Mouse (Mus musculus) left cerebral cortex, postnatal 10 days (tissue): Measurements from ENCODE around the gene 1700016K19Rik. TPM values are rescaled to one million over a fixed set of nuclear protein-coding genes. Genes with fewer than 3 reads are reported as not detected.

Experiments
- DNase-seq, 2 experiments: peaks; one replicate each; pipeline ENCODE4 v3.0.0; 2021 to 2022; ENCODE audit warnings: low spot score in 2 of 2, mixed read lengths in 1 of 2; ENCODE audit errors: extremely low spot score in 1 of 2
- intact Hi-C: fragments of 180-260 bp; cut with DNase I; formaldehyde crosslinking; loops from one replicate; pipeline ENCODE4 v1.15.1; 2025
- total RNA-seq, 2 experiments: library from RNA; stranded (reverse); gene quantifications; 2 replicates each; pipeline ENCODE4 v1.2.3; 2021

1700016K19Rik gene
- total RNA-seq, 2 experiments from 2014 or later, result 4.5 to 6.2 TPM

DNA sequence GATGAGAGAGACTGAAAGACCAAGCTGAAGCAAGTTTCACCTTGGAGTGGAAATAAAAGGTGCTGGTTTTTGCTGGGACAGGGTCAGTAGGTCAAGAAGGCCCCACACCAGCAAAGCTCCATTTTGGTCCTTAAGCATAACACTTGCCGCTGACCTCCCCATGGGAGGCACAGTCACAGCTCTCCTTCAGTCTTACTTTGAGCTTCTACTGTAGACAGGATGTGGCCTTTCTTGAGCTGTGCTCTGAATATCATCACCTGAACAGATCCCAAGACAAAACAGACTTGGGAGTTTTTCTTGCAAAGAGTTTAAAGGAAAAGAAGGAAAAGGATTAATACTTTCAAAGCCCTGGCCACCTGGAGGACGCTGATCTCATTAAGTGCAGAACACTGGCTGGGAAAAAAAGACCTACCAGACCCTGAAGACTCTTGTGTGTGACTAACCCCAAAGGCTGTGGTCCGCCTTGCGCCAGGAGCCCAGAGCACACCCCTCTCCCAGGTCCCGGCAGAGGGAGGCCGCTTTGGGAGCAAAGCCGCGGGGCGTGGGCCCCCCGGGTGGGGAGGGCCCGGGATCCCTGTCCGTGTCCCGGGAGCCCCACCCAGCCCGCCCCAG is 26.9 kb downstream of the 1700016K19Rik start:
- intact Hi-C loops, result no loop called here
- DNase-seq, result no peak

GRCm38 (mm10) chr11:76027139-76028071 is 27.7 kb downstream of the 1700016K19Rik start, which contains the start of gene Rflnb:
Gene Rflnb, minus strand, starts transcription at chr11:76027782.
- intact Hi-C loops, result no loop called here
- peak; percentile 29 to 93 for DNase-seq

- no peak for DNase-seq
- intact Hi-C loops, result no loop called here
These were observed 28.4 kb downstream of the 1700016K19Rik start for GRCm38 (mm10) chr11:76028072-76028465.

DNA sequence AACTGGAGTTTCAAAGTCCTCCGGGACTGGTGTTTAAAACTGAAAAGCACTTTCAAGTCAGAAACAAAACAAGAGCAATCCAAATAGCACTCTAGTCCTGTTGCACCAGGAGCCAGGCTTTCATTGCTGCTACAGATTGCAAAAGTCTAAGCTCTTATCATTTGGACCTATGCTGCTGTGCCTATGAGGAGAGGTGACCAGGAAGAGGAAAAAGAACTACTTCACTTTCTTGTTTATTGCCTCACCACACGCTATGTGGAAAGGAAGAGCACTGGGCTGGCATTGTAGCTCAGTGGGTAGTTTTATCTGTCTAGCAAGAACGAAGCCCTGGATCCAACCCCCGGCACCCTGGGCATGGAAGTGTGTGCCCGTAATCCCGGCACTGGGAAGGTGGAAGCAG is 33.6 kb downstream of the 1700016K19Rik start:
- intact Hi-C loops, result no loop called here

GRCm38 (mm10) chr11:76033836-76034235 is 34.1 kb downstream of the 1700016K19Rik start:
- intact Hi-C loops, result no loop called here
- DNase-seq, result no peak

More for the DNA sequence above, 33.6 kb downstream of the 1700016K19Rik start:
- no peak for DNase-seq

GRCm38 (mm10) chr11:76035182-76035581 is 35.5 kb downstream of the 1700016K19Rik start:
- DNase-seq, result no peak
- intact Hi-C loops, result no loop called here

- intact Hi-C loops, result no loop called here
- peak in 1 of 2 experiments; percentile 35 for DNase-seq
These were observed 38.0 kb downstream of the 1700016K19Rik start for GRCm38 (mm10) chr11:76037581-76038294.

DNA sequence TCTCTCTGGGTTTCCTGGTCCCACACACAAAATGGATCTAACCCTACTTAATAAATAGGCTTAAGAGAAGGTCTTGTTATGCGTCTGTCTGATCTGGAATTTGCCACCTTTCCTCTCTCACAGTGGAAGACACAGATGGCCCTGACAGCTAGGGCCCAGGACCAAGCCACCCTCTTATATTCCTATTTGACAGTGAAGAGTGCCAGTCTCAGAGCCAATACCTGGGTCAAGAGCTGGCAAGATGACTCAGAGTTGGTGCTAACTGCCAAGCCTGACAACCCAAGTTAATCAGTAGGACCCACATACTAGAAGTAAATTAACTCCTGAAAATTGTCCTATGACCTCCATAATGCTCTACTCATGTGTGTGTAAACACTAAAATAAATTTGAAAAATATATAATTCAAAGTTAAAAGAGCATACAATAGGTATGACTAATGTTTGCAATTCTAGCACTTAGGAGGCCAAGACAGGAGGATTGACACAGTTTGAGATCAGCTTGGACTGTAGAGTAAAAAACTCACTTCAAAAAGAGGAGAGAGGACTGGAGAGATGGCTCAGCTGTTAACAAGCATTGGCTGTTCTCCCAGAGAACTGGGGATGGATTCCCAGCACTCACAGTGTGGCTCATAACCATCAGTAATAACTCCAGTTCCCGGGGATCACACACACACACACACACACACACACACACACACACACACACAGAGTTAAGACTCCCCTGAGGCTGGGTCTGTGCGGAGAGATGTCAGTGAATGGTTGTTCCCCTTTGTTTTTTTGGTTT is 39.8 kb downstream of the 1700016K19Rik start:
- no peak for DNase-seq
- intact Hi-C loops, result no loop called here

GRCm38 (mm10) chr11:76040106-76040505 is 40.4 kb downstream of the 1700016K19Rik start:
- no peak for DNase-seq
- intact Hi-C loops, result no loop called here

- no peak for DNase-seq
- intact Hi-C loops, result no loop called here
These were observed 41.2 kb downstream of the 1700016K19Rik start for GRCm38 (mm10) chr11:76040761-76041376.

DNA sequence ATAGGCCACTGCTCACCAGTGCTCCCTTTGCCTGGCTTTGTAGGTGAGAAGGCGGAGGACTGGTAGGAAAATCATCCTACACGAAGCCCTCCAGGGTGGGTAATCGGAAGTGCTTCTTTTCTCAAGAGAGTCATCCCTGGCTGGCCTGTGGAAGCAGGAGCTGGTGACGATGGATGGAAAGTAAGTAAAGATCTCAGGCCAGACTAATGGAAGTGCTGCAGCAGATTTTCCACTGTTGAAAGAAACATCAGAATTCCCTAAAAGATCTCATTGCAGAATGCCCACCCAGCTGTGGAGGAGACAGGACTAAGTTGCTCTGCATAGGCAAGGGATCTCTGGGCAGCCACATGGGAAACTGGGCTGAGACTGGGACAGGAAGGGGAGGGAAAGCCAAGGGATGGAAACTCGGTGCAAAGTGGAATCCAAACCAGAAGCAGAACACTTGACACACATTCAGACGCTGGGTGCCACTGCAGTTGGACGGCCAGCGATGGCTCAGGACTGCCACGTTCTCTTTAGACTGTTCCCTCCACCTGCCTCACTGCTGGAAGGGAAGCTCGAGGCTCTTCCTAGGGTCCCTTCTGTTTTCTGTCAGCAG is 42.4 kb downstream of the 1700016K19Rik start:
- intact Hi-C loops, result no loop called here
- DNase-seq, result no peak

DNA sequence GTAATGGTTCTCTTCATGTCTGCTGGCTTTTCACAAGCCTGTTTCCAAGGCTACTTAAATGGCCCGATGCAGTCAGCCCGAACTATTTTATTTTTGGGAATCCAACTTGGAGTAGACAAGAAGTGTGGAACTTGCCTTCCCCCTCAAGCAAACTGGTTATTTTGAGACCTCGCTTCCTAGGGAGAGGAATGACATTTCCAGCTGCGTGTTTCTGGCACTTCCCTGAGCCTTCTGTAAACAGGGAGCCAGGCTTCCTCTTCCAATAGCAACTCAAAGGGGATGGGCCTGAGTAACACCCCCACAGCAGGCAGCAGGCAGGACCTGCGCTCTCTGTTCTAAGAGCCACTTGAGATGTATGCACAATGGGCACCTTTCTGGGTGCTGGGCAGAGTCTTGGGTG is 43.2 kb downstream of the 1700016K19Rik start:
- intact Hi-C loops, result no loop called here
- peak; percentile 73 to 76 for DNase-seq

- intact Hi-C loops, result no loop called here
These were observed 44.8 kb downstream of the 1700016K19Rik start for GRCm38 (mm10) chr11:76044468-76044867.

DNA sequence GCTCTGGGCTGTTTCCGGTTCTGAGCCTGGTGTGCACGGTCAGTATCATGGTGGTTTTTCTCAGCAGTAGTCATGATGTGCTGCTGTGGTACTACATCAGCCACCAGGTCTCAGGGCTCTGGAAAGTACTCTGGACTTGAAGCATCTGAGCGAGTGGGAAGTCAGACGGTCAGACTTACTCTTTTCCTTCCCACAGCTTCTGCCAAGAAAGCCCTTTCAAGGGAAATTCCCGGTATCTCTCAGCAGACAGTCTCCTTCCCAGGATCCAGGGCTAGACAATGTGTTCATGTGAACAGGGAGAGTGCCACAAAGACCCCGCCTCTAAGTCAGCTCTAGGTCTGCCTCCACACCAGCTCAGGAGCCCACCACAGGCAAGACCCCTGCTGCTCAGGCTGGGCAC is 45.7 kb downstream of the 1700016K19Rik start:
- intact Hi-C loops, result no loop called here

More at GRCm38 (mm10) chr11:76044468-76044867, 44.8 kb downstream of the 1700016K19Rik start:
- DNase-seq, result no peak

DNA sequence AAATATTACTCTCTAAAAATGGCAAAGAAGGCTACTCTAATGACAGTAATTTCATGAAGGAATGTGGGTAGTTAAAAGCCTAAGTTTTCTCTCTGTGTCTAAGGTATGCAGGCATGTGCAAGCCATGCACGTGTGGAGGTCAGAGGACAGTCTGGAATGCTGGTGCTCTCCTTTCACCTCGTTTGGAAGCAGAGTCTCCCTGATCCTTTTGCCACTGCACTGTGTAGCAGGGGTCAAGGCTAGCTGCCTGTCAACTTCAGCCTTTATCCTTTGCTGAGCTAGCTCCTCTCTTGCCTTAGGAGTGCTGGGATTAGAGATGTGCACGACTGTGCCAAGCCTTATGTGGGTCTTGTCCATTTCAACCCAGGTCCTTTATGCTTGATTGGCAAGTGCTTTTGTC is 50.8 kb downstream of the 1700016K19Rik start:
- intact Hi-C loops, result no loop called here
- no peak for DNase-seq

More for the DNA sequence above, 45.7 kb downstream of the 1700016K19Rik start:
- DNase-seq, result no peak

- no peak for DNase-seq
- intact Hi-C loops, result no loop called here
These were observed 51.3 kb downstream of the 1700016K19Rik start for GRCm38 (mm10) chr11:76050967-76051512.

- intact Hi-C loops, result no loop called here
- DNase-seq, result no peak
These were observed 52.8 kb downstream of the 1700016K19Rik start for GRCm38 (mm10) chr11:76052496-76052895.
